Mouse (Mus musculus) ES-Bruce4 (cell line): Measurements from ENCODE around the gene Lipc. TPM values are rescaled to one million over a fixed set of nuclear protein-coding genes. Genes with fewer than 3 reads are reported as not detected.

ENCODE experiments used
- H3K27ac ChIP-seq: 2 replicates; pipeline ENCODE4 v1.5.1; 2012; ENCODE audit warnings: low read length, inconsistent platforms; ENCODE audit not compliant: insufficient read depth
- H3K27me3 ChIP-seq: 2 replicates; pipeline ENCODE4 v1.6.1; 2012; ENCODE audit warnings: mild to moderate bottlenecking, low read length, inconsistent platforms; ENCODE audit not compliant: control insufficient read depth, poor library complexity, insufficient read depth, severe bottlenecking
- H3K36me3 ChIP-seq: 2 replicates; pipeline ENCODE4 v1.6.1; 2012; ENCODE audit warnings: inconsistent platforms, mild to moderate bottlenecking, low read length, moderate library complexity; ENCODE audit not compliant: control insufficient read depth, poor library complexity, insufficient read depth, severe bottlenecking
- H3K4me1 ChIP-seq: one replicate; pipeline ENCODE4 v1.8.1; 2011; ENCODE audit warnings: low read length; ENCODE audit not compliant: control insufficient read depth, insufficient read depth
- H3K4me3 ChIP-seq: 2 replicates; pipeline ENCODE4 v1.5.1; 2011; ENCODE audit warnings: low read depth, mild to moderate bottlenecking, low read length
- H3K9ac ChIP-seq: 2 replicates; pipeline ENCODE4 v1.6.1; 2012; ENCODE audit warnings: low read depth, mild to moderate bottlenecking, inconsistent platforms; ENCODE audit not compliant: poor library complexity, severe bottlenecking
- H3K9me3 ChIP-seq: replicated peaks from 2 replicates; pipeline ENCODE4 v1.6.1; 2012; ENCODE audit warnings: mild to moderate bottlenecking, low read length, inconsistent platforms; ENCODE audit not compliant: control insufficient read depth, poor library complexity, insufficient read depth, severe bottlenecking
- CTCF ChIP-seq: IDR thresholded peaks from one replicate; pipeline ENCODE4 v1.8.1; 2011; ENCODE audit warnings: low read depth, low read length
- EP300 ChIP-seq: IDR thresholded peaks from 2 replicates; pipeline ENCODE4 v1.6.1; 2011; ENCODE audit warnings: low read depth, low read length; ENCODE audit not compliant: insufficient read depth
- POLR2A ChIP-seq: IDR thresholded peaks from one replicate; pipeline ENCODE4 v1.8.1; 2011; ENCODE audit warnings: low read length; ENCODE audit not compliant: insufficient read depth
- polyA plus RNA-seq: library from polyadenylated mRNA; stranded (reverse); fragments of >200 nt; gene quantifications from 2 replicates; pipeline ENCODE4 v1.2.4, GENCODE M21; 2011; ENCODE audit warnings: low read depth; ENCODE audit not compliant: missing spikeins, insufficient read depth, insufficient read length

Lipc gene
- polyA plus RNA-seq, 1 experiment: not detected

- no peak overlapping the region for H3K27ac ChIP-seq
- H3K9me3 ChIP-seq: no peaks in the 10 kb centered on the region
- no peaks in the 10 kb centered on the region for H3K36me3 ChIP-seq
- H3K4me3 ChIP-seq: no peak overlapping the region
- H3K9ac ChIP-seq: no peak overlapping the region
- no peaks in the 10 kb centered on the region for H3K27me3 ChIP-seq
- H3K4me1 ChIP-seq: no peaks in the 10 kb centered on the region
- TF ChIP-seq POLR2A: no peak
- TF ChIP-seq CTCF: no peak
- TF ChIP-seq EP300: no peak
Observed at GRCm38 (mm10) chr9:70960301-70960700, 8.3 kb upstream of the Lipc start.

- no peak overlapping the region for H3K4me3 ChIP-seq
- H3K4me1 ChIP-seq: no peaks in the 10 kb centered on the region
- no peaks in the 10 kb centered on the region for H3K36me3 ChIP-seq
- no peaks in the 10 kb centered on the region for H3K9me3 ChIP-seq
- H3K27me3 ChIP-seq: no peaks in the 10 kb centered on the region
- H3K27ac ChIP-seq: no peak overlapping the region
- TF ChIP-seq POLR2A (no peak), EP300 (no peak), CTCF (no peak)
- no peak overlapping the region for H3K9ac ChIP-seq
Observed at GRCm38 (mm10) chr9:70959866-70960265, 7.8 kb upstream of the Lipc start.

GRCm38 (mm10) chr9:70959447-70959846 lies 7.4 kb upstream of the Lipc start:
- Histone ChIP-seq H3K9ac (no peak overlapping the region), H3K27ac (no peak overlapping the region), H3K4me3 (no peak overlapping the region), H3K36me3 (no peaks in the 10 kb centered on the region), H3K27me3 (no peaks in the 10 kb centered on the region), H3K9me3 (no peaks in the 10 kb centered on the region), H3K4me1 (no peaks in the 10 kb centered on the region)
- TF ChIP-seq POLR2A (no peak), EP300 (no peak), CTCF (no peak)

- H3K9me3 ChIP-seq: no peaks in the 10 kb centered on the region
- H3K9ac ChIP-seq: no peak overlapping the region
- no peaks in the 10 kb centered on the region for H3K36me3 ChIP-seq
- no peak for TF ChIP-seq CTCF
- no peak for TF ChIP-seq EP300
- no peak for TF ChIP-seq POLR2A
- no peaks in the 10 kb centered on the region for H3K27me3 ChIP-seq
- no peaks in the 10 kb centered on the region for H3K4me1 ChIP-seq
- no peak overlapping the region for H3K27ac ChIP-seq
- H3K4me3 ChIP-seq: no peak overlapping the region
Observed at GRCm38 (mm10) chr9:70958381-70958780, 6.4 kb upstream of the Lipc start.

GRCm38 (mm10) chr9:70957717-70958116 lies 5.7 kb upstream of the Lipc start:
- no peak overlapping the region for H3K27ac ChIP-seq
- H3K27me3 ChIP-seq: no peaks in the 10 kb centered on the region
- H3K4me3 ChIP-seq: no peak overlapping the region
- H3K9me3 ChIP-seq: no peaks in the 10 kb centered on the region
- H3K4me1 ChIP-seq: no peaks in the 10 kb centered on the region
- no peaks in the 10 kb centered on the region for H3K36me3 ChIP-seq
- TF ChIP-seq EP300 (no peak), POLR2A (no peak), CTCF (no peak)
- H3K9ac ChIP-seq: no peak overlapping the region

- H3K36me3 ChIP-seq: no peaks in the 10 kb centered on the region
- no peaks in the 10 kb centered on the region for H3K9me3 ChIP-seq
- no peak overlapping the region for H3K4me3 ChIP-seq
- no peak overlapping the region for H3K9ac ChIP-seq
- no peak overlapping the region for H3K27ac ChIP-seq
- H3K4me1 ChIP-seq: no peaks in the 10 kb centered on the region
- TF ChIP-seq CTCF (no peak), EP300 (no peak), POLR2A (no peak)
- no peaks in the 10 kb centered on the region for H3K27me3 ChIP-seq
Observed at GRCm38 (mm10) chr9:70954226-70954625, 2.2 kb upstream of the Lipc start.
